Mouse (Mus musculus): Measurements from ENCODE around the gene Hira. TPM values are rescaled to one million over a fixed set of nuclear protein-coding genes. Genes with fewer than 3 reads are reported as not detected.

The Hira gene
- polyA plus RNA-seq, 1 experiment from 2014 or later, result 13.1 TPM

GRCm38 (mm10) chr16:18893840-18894372 lies 17.1 kb downstream of the Hira start:
- H3K4me3 ChIP-seq (ENCODE audit: low read depth, low read length), result no peak overlapping the region
- no peak overlapping the region for H3K9ac ChIP-seq (ENCODE audit: low read depth, low read length)
- ATAC-seq (replicated peaks; ENCODE audit: low FRiP score) (no peak), DNase-seq (ENCODE audit: low spot score) (no peak)
- H3K4me1 ChIP-seq (replicated peaks; ENCODE audit: control insufficient read depth, insufficient read depth, low read length), result peaks cover 7% of the 10 kb centered on the region
- WGBS, result 86% methylated on average over 4 of the region's 4 CpGs
- peaks cover 9% of the 10 kb centered on the region; the same call in 1 of the 2 replicates for H3K36me3 ChIP-seq (ENCODE audit: control insufficient read depth, insufficient read depth, low read length)
- no peak overlapping the region for H3K27ac ChIP-seq (ENCODE audit: low read depth, low read length)
- H3K9me3 ChIP-seq (ENCODE audit: control insufficient read depth, low read length), result no peaks in the 10 kb centered on the region
- H3K4me2 ChIP-seq, result no peak overlapping the region
- no peaks in the 10 kb centered on the region for H3K27me3 ChIP-seq (replicated peaks; ENCODE audit: control insufficient read depth, insufficient read depth, low read length)

GRCm38 (mm10) chr16:18895249-18895648 lies 18.4 kb downstream of the Hira start:
- DNase-seq (ENCODE audit: low spot score) (no peak), ATAC-seq (replicated peaks; ENCODE audit: low FRiP score) (no peak)
- Histone ChIP-seq H3K4me2 (no peak overlapping the region), H3K36me3 (ENCODE audit: control insufficient read depth, insufficient read depth, low read length) (peaks cover 15% of the 10 kb centered on the region; the same call in 1 of the 2 replicates), H3K4me1 (replicated peaks; ENCODE audit: control insufficient read depth, insufficient read depth, low read length) (peaks cover 5% of the 10 kb centered on the region; the same call in 1 of the 2 replicates), H3K27me3 (replicated peaks; ENCODE audit: control insufficient read depth, insufficient read depth, low read length) (no peaks in the 10 kb centered on the region), H3K9me3 (ENCODE audit: control insufficient read depth, low read length) (no peaks in the 10 kb centered on the region), H3K4me3 (ENCODE audit: low read depth, low read length) (no peak overlapping the region), H3K9ac (ENCODE audit: low read depth, low read length) (no peak overlapping the region), H3K27ac (ENCODE audit: low read depth, low read length) (no peak overlapping the region)
- 77% methylated on average over 3 of the region's 3 CpGs for WGBS

DNA sequence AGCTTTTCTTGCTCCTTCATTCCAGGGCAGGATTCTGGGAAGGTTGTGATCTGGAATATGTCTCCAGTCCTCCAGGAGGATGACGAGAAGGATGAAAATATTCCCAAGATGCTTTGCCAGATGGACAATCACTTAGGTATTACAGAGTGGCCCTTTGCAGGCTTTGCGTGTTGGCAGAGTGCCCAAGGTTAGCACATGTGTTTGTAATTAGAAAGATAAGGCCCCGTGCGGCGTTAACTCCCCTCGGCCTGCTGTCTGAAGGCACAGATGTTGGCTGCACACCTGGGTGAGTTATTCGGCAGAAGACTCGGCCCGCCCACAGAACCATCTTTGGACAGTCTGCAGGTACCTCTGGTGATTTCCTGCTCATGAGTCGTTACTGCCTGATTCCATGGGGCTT lies 19.6 kb downstream of the Hira start:
- WGBS, result 80% methylated on average over 10 of the region's 10 CpGs

GRCm38 (mm10) chr16:18905648-18906047 lies 28.8 kb downstream of the Hira start:
- no peak overlapping the region for H3K9ac ChIP-seq (ENCODE audit: low read depth, low read length)
- no peak overlapping the region for H3K4me2 ChIP-seq
- WGBS, result 94% methylated on average over 1 of the region's 1 CpGs
- no peak overlapping the region for H3K27ac ChIP-seq (ENCODE audit: low read depth, low read length)
- no peaks in the 10 kb centered on the region for H3K27me3 ChIP-seq (replicated peaks; ENCODE audit: control insufficient read depth, insufficient read depth, low read length)
- ATAC-seq (replicated peaks; ENCODE audit: low FRiP score), result no peak
- H3K9me3 ChIP-seq (ENCODE audit: control insufficient read depth, low read length), result no peaks in the 10 kb centered on the region
- H3K4me1 ChIP-seq (replicated peaks; ENCODE audit: control insufficient read depth, insufficient read depth, low read length), result no peaks in the 10 kb centered on the region
- H3K4me3 ChIP-seq (ENCODE audit: low read depth, low read length), result no peak overlapping the region
- H3K36me3 ChIP-seq (ENCODE audit: control insufficient read depth, insufficient read depth, low read length), result peaks cover 21% of the 10 kb centered on the region; the same call in 1 of the 2 replicates
- DNase-seq (ENCODE audit: low spot score), result no peak

More for the DNA sequence above, 19.6 kb downstream of the Hira start:
- Histone ChIP-seq H3K9ac (ENCODE audit: low read depth, low read length) (no peak overlapping the region), H3K4me2 (no peak overlapping the region), H3K4me1 (replicated peaks; ENCODE audit: control insufficient read depth, insufficient read depth, low read length) (peaks cover 4% of the 10 kb centered on the region; the same call in 1 of the 2 replicates), H3K27ac (ENCODE audit: low read depth, low read length) (no peak overlapping the region), H3K9me3 (ENCODE audit: control insufficient read depth, low read length) (no peaks in the 10 kb centered on the region), H3K4me3 (ENCODE audit: low read depth, low read length) (no peak overlapping the region), H3K27me3 (replicated peaks; ENCODE audit: control insufficient read depth, insufficient read depth, low read length) (no peaks in the 10 kb centered on the region), H3K36me3 (ENCODE audit: control insufficient read depth, insufficient read depth, low read length) (peaks cover 19% of the 10 kb centered on the region; the same call in 1 of the 2 replicates)
- DNase-seq (ENCODE audit: low spot score) (no peak), ATAC-seq (replicated peaks; ENCODE audit: low FRiP score) (no peak)

- H3K4me1 ChIP-seq (replicated peaks; ENCODE audit: control insufficient read depth, insufficient read depth, low read length), result no peaks in the 10 kb centered on the region
- DNase-seq (ENCODE audit: low spot score) (no peak), ATAC-seq (replicated peaks; ENCODE audit: low FRiP score) (no peak)
- H3K27ac ChIP-seq (ENCODE audit: low read depth, low read length), result no peak overlapping the region
- H3K36me3 ChIP-seq (ENCODE audit: control insufficient read depth, insufficient read depth, low read length), result peaks cover 18% of the 10 kb centered on the region; the same call in 1 of the 2 replicates
- H3K27me3 ChIP-seq (replicated peaks; ENCODE audit: control insufficient read depth, insufficient read depth, low read length), result no peaks in the 10 kb centered on the region
- 94% methylated on average over 4 of the region's 4 CpGs for WGBS
- H3K4me2 ChIP-seq, result no peak overlapping the region
- H3K9ac ChIP-seq (ENCODE audit: low read depth, low read length), result no peak overlapping the region
- H3K4me3 ChIP-seq (ENCODE audit: low read depth, low read length), result no peak overlapping the region
- no peaks in the 10 kb centered on the region for H3K9me3 ChIP-seq (ENCODE audit: control insufficient read depth, low read length)
These were observed 39.2 kb downstream of the Hira start for GRCm38 (mm10) chr16:18916064-18916463.

GRCm38 (mm10) chr16:18921771-18922170 lies 44.9 kb downstream of the Hira start:
- no peak for DNase-seq (ENCODE audit: low spot score)

DNA sequence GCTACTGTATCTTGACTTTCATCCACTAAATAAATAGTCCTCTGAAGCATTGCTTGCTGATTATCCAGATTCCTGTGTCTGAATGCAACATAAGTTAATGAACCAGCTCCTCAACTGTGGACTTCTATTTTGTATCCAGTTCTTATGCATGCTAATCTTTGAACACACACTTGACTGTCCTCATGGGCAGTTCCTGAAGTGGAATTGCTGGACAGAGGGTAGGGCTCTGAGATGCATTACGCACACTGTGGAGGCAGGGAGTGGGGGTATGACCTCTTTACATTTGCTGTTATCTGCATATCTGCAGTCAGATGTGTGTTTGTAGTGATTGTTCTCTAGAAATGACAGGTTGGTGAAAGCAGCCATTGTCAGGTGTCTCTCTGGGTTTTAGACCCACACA lies 51.1 kb downstream of the Hira start:
- no peak for ATAC-seq (replicated peaks; ENCODE audit: low FRiP score)

More at GRCm38 (mm10) chr16:18921771-18922170, 44.9 kb downstream of the Hira start:
- H3K27me3 ChIP-seq (replicated peaks; ENCODE audit: control insufficient read depth, insufficient read depth, low read length), result no peaks in the 10 kb centered on the region
- no peak overlapping the region for H3K9ac ChIP-seq (ENCODE audit: low read depth, low read length)
- no peak overlapping the region for H3K27ac ChIP-seq (ENCODE audit: low read depth, low read length)
- no peaks in the 10 kb centered on the region for H3K9me3 ChIP-seq (ENCODE audit: control insufficient read depth, low read length)
- no peak overlapping the region for H3K4me3 ChIP-seq (ENCODE audit: low read depth, low read length)
- ATAC-seq (replicated peaks; ENCODE audit: low FRiP score), result no peak
- peaks cover 36% of the 10 kb centered on the region for H3K36me3 ChIP-seq (ENCODE audit: control insufficient read depth, insufficient read depth, low read length)
- H3K4me2 ChIP-seq, result no peak overlapping the region
- no peaks in the 10 kb centered on the region for H3K4me1 ChIP-seq (replicated peaks; ENCODE audit: control insufficient read depth, insufficient read depth, low read length)
- WGBS, result 86% methylated on average over 2 of the region's 2 CpGs

GRCm38 (mm10) chr16:18938321-18939082 lies 61.7 kb downstream of the Hira start:
- WGBS, result 88% methylated on average over 5 of the region's 5 CpGs
- no peaks in the 10 kb centered on the region for H3K9me3 ChIP-seq (ENCODE audit: control insufficient read depth, low read length)
- no peaks in the 10 kb centered on the region for H3K4me1 ChIP-seq (replicated peaks; ENCODE audit: control insufficient read depth, insufficient read depth, low read length)
- H3K4me2 ChIP-seq, result no peak overlapping the region
- no peak overlapping the region for H3K9ac ChIP-seq (ENCODE audit: low read depth, low read length)
- DNase-seq (ENCODE audit: low spot score) (no peak), ATAC-seq (replicated peaks; ENCODE audit: low FRiP score) (no peak)
- H3K27ac ChIP-seq (ENCODE audit: low read depth, low read length), result no peak overlapping the region
- H3K4me3 ChIP-seq (ENCODE audit: low read depth, low read length), result no peak overlapping the region
- H3K36me3 ChIP-seq (ENCODE audit: control insufficient read depth, insufficient read depth, low read length), result peaks cover 18% of the 10 kb centered on the region
- H3K27me3 ChIP-seq (replicated peaks; ENCODE audit: control insufficient read depth, insufficient read depth, low read length), result no peaks in the 10 kb centered on the region

More for the DNA sequence above, 51.1 kb downstream of the Hira start:
- Histone ChIP-seq H3K9ac (ENCODE audit: low read depth, low read length) (no peak overlapping the region), H3K4me2 (no peak overlapping the region), H3K27me3 (replicated peaks; ENCODE audit: control insufficient read depth, insufficient read depth, low read length) (no peaks in the 10 kb centered on the region), H3K27ac (ENCODE audit: low read depth, low read length) (no peak overlapping the region), H3K4me3 (ENCODE audit: low read depth, low read length) (no peak overlapping the region), H3K4me1 (replicated peaks; ENCODE audit: control insufficient read depth, insufficient read depth, low read length) (no peaks in the 10 kb centered on the region), H3K36me3 (ENCODE audit: control insufficient read depth, insufficient read depth, low read length) (peaks cover 30% of the 10 kb centered on the region), H3K9me3 (ENCODE audit: control insufficient read depth, low read length) (no peaks in the 10 kb centered on the region)
- DNase-seq (ENCODE audit: low spot score), result no peak
- 97% methylated on average over 1 of the region's 1 CpGs for WGBS

GRCm38 (mm10) chr16:18943906-18944305 lies 67.1 kb downstream of the Hira start:
- Histone ChIP-seq H3K9me3 (ENCODE audit: control insufficient read depth, low read length) (no peaks in the 10 kb centered on the region), H3K27ac (ENCODE audit: low read depth, low read length) (no peak overlapping the region), H3K27me3 (replicated peaks; ENCODE audit: control insufficient read depth, insufficient read depth, low read length) (no peaks in the 10 kb centered on the region), H3K36me3 (ENCODE audit: control insufficient read depth, insufficient read depth, low read length) (peaks cover 31% of the 10 kb centered on the region), H3K4me3 (ENCODE audit: low read depth, low read length) (no peak overlapping the region), H3K4me2 (no peak overlapping the region), H3K9ac (ENCODE audit: low read depth, low read length) (no peak overlapping the region), H3K4me1 (replicated peaks; ENCODE audit: control insufficient read depth, insufficient read depth, low read length) (no peaks in the 10 kb centered on the region)
- ATAC-seq (replicated peaks; ENCODE audit: low FRiP score) (no peak), DNase-seq (ENCODE audit: low spot score) (no peak)
- 89% methylated on average over 6 of the region's 6 CpGs for WGBS

Measured in liver, embryonic 11.5 days (tissue).